Mouse (Mus musculus): ENCODE data around the gene Chid1. TPM values are rescaled to one million over a fixed set of nuclear protein-coding genes. Genes with fewer than 3 reads are reported as not detected.
A peak's percentile ranks its signal among the peaks of the same experiment; 100 is the strongest.

The Chid1 gene
- polyA plus RNA-seq, 1 experiment from 2014 or later = 44.1 TPM

- peak overlapping the region; percentile 62 for H3K4me2 ChIP-seq
- peaks cover 45% of the 10 kb centered on the region for H3K4me1 ChIP-seq
- no peak for ATAC-seq (replicated peaks)
- H3K27me3 ChIP-seq (replicated peaks) = peaks cover 11% of the 10 kb centered on the region
- H3K4me3 ChIP-seq = no peak overlapping the region
- H3K9me3 ChIP-seq = no peaks in the 10 kb centered on the region
- H3K27ac ChIP-seq = no peak overlapping the region
- WGBS = 93% methylated on average over 18 of the region's 18 CpGs
- peaks cover 14% of the 10 kb centered on the region for H3K36me3 ChIP-seq (replicated peaks)
- 0 out of 2 replicates have a peak overlapping the region, but pooled peaks have one; percentile 28 for H3K9ac ChIP-seq
Observed at GRCm38 (mm10) chr7:141469901-141470636, 69.6 kb downstream of the Chid1 start.

GRCm38 (mm10) chr7:141469352-141469751, 70.3 kb downstream of the Chid1 start:
- Histone ChIP-seq H3K4me1 (peaks cover 49% of the 10 kb centered on the region), H3K36me3 (replicated peaks) (peaks cover 14% of the 10 kb centered on the region), H3K27ac (peak overlapping the region; percentile 79), H3K9ac (peak overlapping the region; percentile 58), H3K4me3 (peak overlapping the region; percentile 50), H3K27me3 (replicated peaks) (peaks cover 18% of the 10 kb centered on the region), H3K4me2 (peak overlapping the region; percentile 62), H3K9me3 (no peaks in the 10 kb centered on the region)
- 50% methylated on average over 6 of the region's 6 CpGs for WGBS
- ATAC-seq (replicated peaks) = no peak

- H3K4me3 ChIP-seq = peak overlapping the region; percentile 50
- peaks cover 25% of the 10 kb centered on the region for H3K27me3 ChIP-seq (replicated peaks)
- H3K9ac ChIP-seq = peak overlapping the region; percentile 58
- H3K9me3 ChIP-seq = no peaks in the 10 kb centered on the region
- ATAC-seq (replicated peaks) = peak; percentile 80
- peaks cover 42% of the 10 kb centered on the region for H3K4me1 ChIP-seq
- H3K4me2 ChIP-seq = peak overlapping the region; percentile 62
- WGBS = 13% methylated on average over 8 of the region's 8 CpGs
- H3K27ac ChIP-seq = peak overlapping the region; percentile 79
- peaks cover 14% of the 10 kb centered on the region for H3K36me3 ChIP-seq (replicated peaks)
Observed at GRCm38 (mm10) chr7:141468522-141469211, 71.0 kb downstream of the Chid1 start.

GRCm38 (mm10) chr7:141468164-141468521, 71.5 kb downstream of the Chid1 start:
- Histone ChIP-seq H3K4me2 (peak overlapping the region; percentile 62), H3K36me3 (replicated peaks) (peaks cover 14% of the 10 kb centered on the region), H3K4me1 (peaks cover 38% of the 10 kb centered on the region), H3K4me3 (peak overlapping the region; percentile 50), H3K9me3 (no peaks in the 10 kb centered on the region), H3K27me3 (replicated peaks) (peaks cover 30% of the 10 kb centered on the region), H3K9ac (peak overlapping the region; percentile 58), H3K27ac (peak overlapping the region; percentile 79)
- 20% methylated on average over 5 of the region's 5 CpGs for WGBS
- peak; percentile 24; the same call in 1 of the 2 replicates for ATAC-seq (replicated peaks)

- under 1% methylated on average over 52 of the region's 52 CpGs for WGBS
- peak within 1 kb of the TSS; percentile 50 for H3K4me3 ChIP-seq
- H3K4me1 ChIP-seq = peaks cover 38% of the 10 kb centered on the region
- H3K36me3 ChIP-seq (replicated peaks) = peaks cover 9% of the 10 kb centered on the region
- ATAC-seq (replicated peaks) = peak; percentile 51
- H3K27ac ChIP-seq = peak within 1 kb of the TSS; percentile 79
- H3K9ac ChIP-seq = peak within 1 kb of the TSS; percentile 58
- peaks cover 37% of the 10 kb centered on the region for H3K27me3 ChIP-seq (replicated peaks)
- H3K4me2 ChIP-seq = peak within 1 kb of the TSS; percentile 62
- H3K9me3 ChIP-seq = no peaks in the 10 kb centered on the region
Observed at GRCm38 (mm10) chr7:141467230-141468030, 72.2 kb downstream of the Chid1 start, which contains the start of gene Cd151. Gene Cd151 (plus strand): TSS chr7:141467392.

- H3K27me3 ChIP-seq (replicated peaks) = peaks cover 43% of the 10 kb centered on the region
- H3K27ac ChIP-seq = no peak overlapping the region
- peak overlapping the region; percentile 50 for H3K4me3 ChIP-seq
- no peak for ATAC-seq (replicated peaks)
- peak overlapping the region; percentile 58; the same call in 1 of the 2 replicates for H3K9ac ChIP-seq
- peak overlapping the region; percentile 62 for H3K4me2 ChIP-seq
- WGBS = 62% methylated on average over 10 of the region's 10 CpGs
- H3K4me1 ChIP-seq = peaks cover 42% of the 10 kb centered on the region
- H3K9me3 ChIP-seq = no peaks in the 10 kb centered on the region
- H3K36me3 ChIP-seq (replicated peaks) = peaks cover 9% of the 10 kb centered on the region
Observed at GRCm38 (mm10) chr7:141466607-141467148, 73.0 kb downstream of the Chid1 start.

GRCm38 (mm10) chr7:141466045-141466394, 73.6 kb downstream of the Chid1 start:
- H3K27ac ChIP-seq = no peak overlapping the region
- ATAC-seq (replicated peaks) = no peak
- peaks cover 46% of the 10 kb centered on the region for H3K4me1 ChIP-seq
- H3K4me3 ChIP-seq = no peak overlapping the region
- H3K4me2 ChIP-seq = no peak overlapping the region
- no peak overlapping the region for H3K9ac ChIP-seq
- whole genome bisulfite sequencing = 80% methylated on average over 7 of the region's 7 CpGs
- peaks cover 50% of the 10 kb centered on the region for H3K27me3 ChIP-seq (replicated peaks)
- H3K9me3 ChIP-seq = no peaks in the 10 kb centered on the region
- peaks cover 4% of the 10 kb centered on the region for H3K36me3 ChIP-seq (replicated peaks)

- peaks cover 46% of the 10 kb centered on the region for H3K4me1 ChIP-seq
- ATAC-seq (replicated peaks) = no peak
Observed at GRCm38 (mm10) chr7:141465388-141466044, 74.1 kb downstream of the Chid1 start.

GRCm38 (mm10) chr7:141464603-141465201, 75.0 kb downstream of the Chid1 start:
- 8% methylated on average over 38 of the region's 38 CpGs for WGBS
- peak overlapping the region; percentile 35 for H3K4me2 ChIP-seq
- no peak overlapping the region for H3K27ac ChIP-seq
- peaks cover 61% of the 10 kb centered on the region for H3K27me3 ChIP-seq (replicated peaks)
- no peaks in the 10 kb centered on the region for H3K36me3 ChIP-seq (replicated peaks)
- no peak for ATAC-seq (replicated peaks)
- H3K9me3 ChIP-seq = no peaks in the 10 kb centered on the region
- peak overlapping the region; percentile 10; the same call in 1 of the 2 replicates for H3K4me3 ChIP-seq
- 0 out of 2 replicates have a peak overlapping the region, but pooled peaks have one; percentile 9 for H3K9ac ChIP-seq
- H3K4me1 ChIP-seq = peaks cover 42% of the 10 kb centered on the region

More at GRCm38 (mm10) chr7:141465388-141466044, 74.1 kb downstream of the Chid1 start:
- 0 out of 2 replicates have a peak, but pooled peaks cover under 1% of the 10 kb centered on the region for H3K36me3 ChIP-seq (replicated peaks)
- H3K9ac ChIP-seq = no peak overlapping the region
- H3K27me3 ChIP-seq (replicated peaks) = peaks cover 55% of the 10 kb centered on the region
- no peak overlapping the region for H3K4me3 ChIP-seq
- no peaks in the 10 kb centered on the region for H3K9me3 ChIP-seq
- WGBS = 36% methylated on average over 10 of the region's 10 CpGs
- no peak overlapping the region for H3K27ac ChIP-seq
- H3K4me2 ChIP-seq = no peak overlapping the region

- no peaks in the 10 kb centered on the region for H3K9me3 ChIP-seq
- no peak overlapping the region for H3K27ac ChIP-seq
- H3K27me3 ChIP-seq (replicated peaks) = peaks cover 65% of the 10 kb centered on the region
- WGBS = 19% methylated on average over 12 of the region's 12 CpGs
- peaks cover 35% of the 10 kb centered on the region for H3K4me1 ChIP-seq
- H3K4me3 ChIP-seq = 0 out of 2 replicates have a peak overlapping the region, but pooled peaks have one; percentile 10
- 0 out of 2 replicates have a peak, but pooled peaks cover 4% of the 10 kb centered on the region for H3K36me3 ChIP-seq (replicated peaks)
- no peak overlapping the region for H3K9ac ChIP-seq
- ATAC-seq (replicated peaks) = no peak
- no peak overlapping the region for H3K4me2 ChIP-seq
Observed at GRCm38 (mm10) chr7:141463824-141464602, 75.6 kb downstream of the Chid1 start.

Measured in midbrain, embryonic 15.5 days (tissue).